Mouse (Mus musculus) gastrocnemius, postnatal 14 days (tissue): ENCODE measurements around the gene Dad1. TPM values are rescaled to one million over a fixed set of nuclear protein-coding genes. Genes with fewer than 3 reads are reported as not detected.

Experiments
- DNase-seq: peaks from one replicate; pipeline ENCODE4 v3.0.0; 2021; ENCODE audit warnings: mixed read lengths
- intact Hi-C: fragments of 180-260 bp; cut with DNase I; formaldehyde crosslinking; loops from one replicate; pipeline ENCODE4 v1.15.1; 2025; ENCODE audit warnings: low total_unique reads
- total RNA-seq, 2 experiments: library from RNA; stranded (reverse); gene quantifications; 2 replicates each; pipeline ENCODE4 v1.2.3; 2021

Dad1 gene
- total RNA-seq, 2 experiments from 2014 or later: 67.4 to 70.3 TPM

- intact Hi-C loops: no loop called here
- no peak for DNase-seq
Observed at GRCm38 (mm10) chr14:54211755-54212154, 42.1 kb downstream of the Dad1 start.

DNA sequence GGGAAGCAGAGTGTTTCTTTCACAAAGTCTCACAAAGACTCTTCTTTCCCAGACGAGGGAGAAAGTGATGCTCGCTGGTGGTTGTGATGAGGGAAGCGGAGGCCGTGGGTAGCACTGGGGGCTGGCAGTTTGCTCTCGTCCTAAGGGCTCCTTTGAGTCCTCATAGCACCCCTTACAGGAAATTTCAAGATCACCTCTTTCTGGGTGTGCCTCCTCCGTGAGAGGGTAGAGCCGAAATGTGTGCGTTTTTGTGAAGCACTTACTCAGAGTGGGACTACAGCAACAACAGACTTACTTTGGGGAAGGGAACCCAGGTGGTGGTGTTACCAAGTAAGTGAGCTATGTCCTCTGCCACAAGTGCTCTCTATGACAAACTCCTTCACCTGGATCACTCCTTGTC is 42.7 kb downstream of the Dad1 start:
- no peak for DNase-seq
- intact Hi-C loops: no loop called here

DNA sequence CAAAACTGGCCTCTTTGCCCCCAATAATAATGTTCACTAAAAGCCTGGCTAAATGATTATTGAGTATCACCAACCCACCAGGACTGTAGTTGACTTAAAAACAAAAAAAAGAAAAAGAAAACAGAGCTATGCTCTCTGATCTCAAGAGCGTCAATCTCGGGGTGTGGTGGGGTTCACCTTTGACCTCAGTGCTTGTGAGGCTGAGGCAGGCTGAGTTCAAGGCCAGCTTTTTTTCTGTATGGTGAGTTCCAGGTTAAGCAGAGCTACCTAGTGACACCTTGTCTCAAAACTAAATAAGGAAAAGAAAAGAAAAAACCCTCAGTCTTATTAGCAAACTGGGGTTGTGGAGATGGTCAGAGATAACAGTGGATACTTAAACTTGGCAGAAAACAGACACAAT is 43.5 kb downstream of the Dad1 start:
- intact Hi-C loops: no loop called here
- DNase-seq: no peak

GRCm38 (mm10) chr14:54209932-54210331 is 44.0 kb downstream of the Dad1 start:
- intact Hi-C loops: no loop called here
- no peak for DNase-seq

DNA sequence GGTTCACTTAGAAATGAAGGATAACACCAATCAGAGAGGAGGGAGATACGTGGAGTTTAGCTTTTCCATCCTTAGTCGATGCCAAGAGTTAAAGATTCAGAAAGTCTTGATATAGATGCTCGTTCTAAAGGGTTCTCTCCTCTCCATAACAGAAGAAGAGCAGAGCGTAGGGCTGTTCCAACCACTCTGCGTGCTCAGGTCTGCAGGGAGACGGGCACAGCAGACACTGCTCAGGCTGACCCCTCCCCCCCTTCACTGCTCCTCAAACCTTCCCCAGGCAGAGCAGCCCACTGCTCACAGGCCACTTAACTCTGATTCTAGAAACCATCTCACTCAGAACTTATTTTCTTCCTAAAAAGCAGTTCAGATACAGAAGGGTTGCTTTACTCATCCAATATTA is 45.2 kb downstream of the Dad1 start:
- no peak for DNase-seq
- intact Hi-C loops: no loop called here

- intact Hi-C loops: no loop called here
- DNase-seq: no peak
Observed at GRCm38 (mm10) chr14:54207924-54208323, 46.0 kb downstream of the Dad1 start.

DNA sequence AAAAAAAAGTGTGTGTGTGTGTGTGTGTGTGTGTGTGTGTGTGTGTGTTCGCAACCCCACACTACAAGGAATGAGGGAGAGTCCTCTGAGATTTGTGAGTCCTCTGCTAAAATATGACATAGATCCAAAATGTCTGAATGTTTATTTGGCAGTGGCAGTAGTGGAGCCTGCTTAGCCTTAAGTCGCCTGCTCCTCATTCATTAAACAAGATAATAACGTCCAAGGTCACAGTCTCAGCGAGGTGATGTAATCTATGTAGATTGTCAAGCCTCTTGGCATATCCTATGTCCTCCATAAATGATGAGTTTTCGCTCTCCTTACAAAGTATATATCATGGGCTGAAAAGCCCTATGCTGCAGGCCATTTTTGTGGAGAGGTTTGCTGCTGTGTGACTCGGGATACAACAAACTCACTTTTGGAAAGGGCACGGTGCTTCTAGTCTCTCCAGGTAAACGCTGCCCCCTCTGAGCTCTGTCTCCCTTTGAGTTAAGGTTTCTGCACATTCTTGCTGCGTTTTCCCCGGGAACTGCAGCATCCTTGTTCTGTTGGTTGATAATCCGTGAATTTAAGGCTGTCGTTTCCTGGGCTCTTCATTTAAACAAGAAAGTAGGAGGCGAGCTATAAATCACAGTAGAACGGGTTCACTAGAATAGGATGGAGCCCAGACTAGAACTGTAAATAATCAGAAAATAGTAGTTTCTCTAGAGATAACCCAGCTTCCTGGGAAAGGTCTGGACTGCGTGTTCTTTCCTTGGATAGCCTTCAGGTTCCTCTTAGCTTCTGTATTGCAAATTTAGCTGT is 47.0 kb downstream of the Dad1 start:
- no peak for DNase-seq
- intact Hi-C loops: no loop called here

DNA sequence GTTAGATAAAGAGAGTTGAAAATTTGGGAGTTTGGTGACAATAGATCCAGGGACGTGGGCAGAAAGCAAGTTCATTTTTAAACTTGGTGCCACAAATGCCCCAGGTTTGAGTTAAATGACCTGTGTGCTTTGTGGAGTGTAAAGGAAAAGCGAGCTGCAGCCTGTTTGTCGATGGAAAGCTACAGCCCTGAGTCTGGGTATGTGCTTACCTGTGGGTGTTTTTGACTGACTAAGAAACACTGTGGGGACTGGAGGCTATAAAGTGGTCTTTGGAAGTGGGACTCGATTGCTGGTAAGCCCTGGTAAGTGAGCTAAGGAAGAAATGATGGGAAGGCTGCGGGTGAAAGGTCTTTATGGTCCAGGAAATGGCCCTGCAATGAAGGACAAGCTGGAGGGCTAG is 47.6 kb downstream of the Dad1 start:
- DNase-seq: no peak
- intact Hi-C loops: no loop called here

- intact Hi-C loops: no loop called here
- DNase-seq: no peak
Observed at GRCm38 (mm10) chr14:54205904-54206303, 48.0 kb downstream of the Dad1 start.

DNA sequence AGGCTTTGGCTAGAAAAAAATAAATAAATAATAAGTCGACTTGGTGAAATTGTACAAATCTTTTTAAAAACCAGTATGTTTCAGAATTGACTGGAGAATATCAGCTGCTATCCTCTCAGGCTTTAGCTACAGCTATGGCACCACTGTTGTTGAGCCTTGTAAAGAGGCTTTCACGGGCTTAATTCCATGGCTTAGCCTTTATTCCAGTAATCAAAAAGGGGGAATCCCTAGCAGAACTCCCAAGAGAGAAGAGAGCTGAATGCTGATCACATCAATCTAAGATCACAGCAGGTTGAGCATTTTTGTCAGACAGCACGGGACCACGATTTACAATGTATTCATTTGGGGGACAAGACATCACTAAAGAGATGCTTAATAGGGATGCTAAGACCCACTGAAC is 49.1 kb downstream of the Dad1 start:
- intact Hi-C loops: no loop called here
- no peak for DNase-seq

DNA sequence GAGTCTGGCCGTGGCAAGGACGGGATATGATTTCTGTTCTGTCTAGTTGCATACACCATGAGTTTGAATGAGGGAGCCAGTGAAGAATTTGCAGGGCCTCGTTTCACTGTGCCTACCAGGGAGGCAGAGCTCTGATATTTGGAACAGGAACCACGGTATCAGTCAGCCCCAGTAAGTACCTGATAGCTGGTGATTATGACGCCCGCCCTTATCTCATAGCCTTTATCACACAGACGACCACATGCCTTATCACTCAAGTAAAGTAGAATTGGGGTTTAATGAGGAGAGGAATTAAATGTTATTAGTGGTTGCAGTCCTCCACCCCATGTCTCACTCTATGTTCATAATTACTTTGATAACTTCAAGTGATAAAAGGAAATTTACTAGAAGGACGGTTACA is 49.6 kb downstream of the Dad1 start:
- intact Hi-C loops: no loop called here
- no peak for DNase-seq

DNA sequence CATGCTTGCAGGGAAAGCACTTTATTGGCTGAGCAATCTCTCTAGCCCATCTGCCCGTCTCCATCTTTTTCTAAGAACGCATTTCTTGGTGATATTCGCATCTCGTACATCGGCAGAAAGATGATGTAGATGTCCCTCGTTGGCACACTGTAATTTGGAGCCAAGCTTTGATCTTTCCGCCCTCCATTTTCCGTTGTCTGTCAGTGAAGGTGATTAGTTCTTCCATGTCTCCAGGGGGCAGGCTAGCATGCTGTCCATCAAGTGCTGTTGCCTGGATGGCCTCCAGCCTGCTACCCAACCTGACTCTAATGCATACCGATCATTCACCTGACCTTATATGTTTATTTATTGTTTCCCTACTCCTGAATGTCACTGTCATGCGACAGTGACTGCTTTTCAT is 50.1 kb downstream of the Dad1 start:
- no peak for DNase-seq

DNA sequence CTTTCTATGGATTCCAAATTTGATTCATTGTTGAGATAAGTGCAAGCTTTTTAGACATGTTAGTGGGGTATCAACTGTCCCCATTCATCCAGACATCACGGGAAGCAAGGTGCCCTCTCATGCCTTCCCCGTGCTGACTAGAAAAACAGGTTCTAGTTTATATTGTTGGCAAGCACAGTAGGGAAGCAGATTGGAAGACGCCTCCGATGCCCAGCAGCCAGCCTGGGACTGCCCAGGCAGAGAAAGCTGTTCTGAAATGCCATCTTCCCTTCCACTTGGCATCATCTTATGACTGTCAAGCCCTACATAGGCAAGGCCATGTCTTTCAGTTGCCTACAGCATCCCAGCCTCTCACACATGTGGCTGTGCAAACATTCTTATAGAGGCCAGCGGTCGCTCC is 50.7 kb downstream of the Dad1 start:
- DNase-seq: no peak
- intact Hi-C loops: no loop called here

More for the DNA sequence above, 50.1 kb downstream of the Dad1 start:
- intact Hi-C loops: no loop called here

GRCm38 (mm10) chr14:54200363-54200762 is 53.5 kb downstream of the Dad1 start:
- intact Hi-C loops: no loop called here
- no peak for DNase-seq

DNA sequence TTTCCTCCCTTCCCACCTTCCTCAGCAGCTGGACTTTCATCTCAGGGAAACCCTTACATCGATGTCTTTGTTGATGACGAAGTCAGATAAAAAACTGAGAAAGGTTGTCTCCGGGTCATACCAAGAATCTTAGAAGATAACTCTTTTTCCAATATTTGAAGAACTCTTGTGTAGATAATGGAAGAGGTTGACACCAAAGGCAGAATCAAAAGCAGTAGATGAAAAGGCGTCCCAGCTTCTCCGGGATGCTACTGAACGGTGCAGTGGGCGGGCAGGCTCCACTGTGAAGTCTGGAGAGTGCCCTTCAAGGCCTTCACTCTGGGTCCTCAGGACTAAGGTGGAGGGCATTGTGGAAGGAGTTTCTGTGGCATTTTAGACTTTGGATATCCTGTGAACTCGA is 54.2 kb downstream of the Dad1 start:
- no peak for DNase-seq
- intact Hi-C loops: no loop called here

- DNase-seq: no peak
- intact Hi-C loops: no loop called here
Observed at GRCm38 (mm10) chr14:54197740-54198139, 56.2 kb downstream of the Dad1 start.

- no peak for DNase-seq
- intact Hi-C loops: no loop called here
Observed at GRCm38 (mm10) chr14:54195838-54196423, 58.0 kb downstream of the Dad1 start.

DNA sequence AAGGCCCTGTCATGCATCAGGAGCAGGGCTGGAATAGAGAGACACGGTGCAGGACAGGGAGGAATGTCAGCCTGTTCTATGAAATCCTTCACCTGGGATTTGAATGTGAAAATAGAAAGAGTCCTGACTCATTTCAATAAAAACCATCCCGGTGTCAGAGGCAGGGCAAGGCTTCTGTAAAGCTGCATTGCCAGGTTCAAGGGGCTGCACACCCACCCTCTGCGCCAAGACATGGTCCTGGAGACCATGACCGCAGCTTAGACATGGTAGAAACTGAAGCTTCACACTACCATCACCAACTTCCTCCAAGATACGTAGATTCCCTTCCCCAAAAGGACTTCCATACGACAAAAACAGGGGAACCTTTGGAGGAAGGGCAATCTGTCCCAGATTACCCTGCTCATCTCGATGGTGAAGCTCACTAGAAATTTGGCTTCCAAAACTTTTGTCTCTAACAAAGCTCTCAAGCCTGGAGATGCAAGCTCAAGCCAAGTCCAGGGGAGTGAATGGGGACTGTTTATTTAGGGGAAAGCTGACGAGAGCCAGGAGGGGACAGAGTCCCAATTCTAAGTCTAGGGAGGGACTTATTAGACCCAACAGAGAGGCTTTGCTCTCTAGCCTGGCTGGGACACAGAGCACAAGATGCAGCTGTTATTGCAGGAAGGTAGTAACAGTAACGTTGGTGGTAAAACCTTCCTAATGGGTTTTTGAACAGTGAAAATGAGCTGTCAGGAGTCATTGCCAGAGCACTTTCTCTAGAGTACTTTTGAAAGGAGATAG is 60.4 kb downstream of the Dad1 start:
- no peak for DNase-seq
- intact Hi-C loops: no loop called here

- peak; percentile 44 for DNase-seq
- intact Hi-C loops: no loop called here
Observed at GRCm38 (mm10) chr14:54192462-54192847, 61.4 kb downstream of the Dad1 start.

DNA sequence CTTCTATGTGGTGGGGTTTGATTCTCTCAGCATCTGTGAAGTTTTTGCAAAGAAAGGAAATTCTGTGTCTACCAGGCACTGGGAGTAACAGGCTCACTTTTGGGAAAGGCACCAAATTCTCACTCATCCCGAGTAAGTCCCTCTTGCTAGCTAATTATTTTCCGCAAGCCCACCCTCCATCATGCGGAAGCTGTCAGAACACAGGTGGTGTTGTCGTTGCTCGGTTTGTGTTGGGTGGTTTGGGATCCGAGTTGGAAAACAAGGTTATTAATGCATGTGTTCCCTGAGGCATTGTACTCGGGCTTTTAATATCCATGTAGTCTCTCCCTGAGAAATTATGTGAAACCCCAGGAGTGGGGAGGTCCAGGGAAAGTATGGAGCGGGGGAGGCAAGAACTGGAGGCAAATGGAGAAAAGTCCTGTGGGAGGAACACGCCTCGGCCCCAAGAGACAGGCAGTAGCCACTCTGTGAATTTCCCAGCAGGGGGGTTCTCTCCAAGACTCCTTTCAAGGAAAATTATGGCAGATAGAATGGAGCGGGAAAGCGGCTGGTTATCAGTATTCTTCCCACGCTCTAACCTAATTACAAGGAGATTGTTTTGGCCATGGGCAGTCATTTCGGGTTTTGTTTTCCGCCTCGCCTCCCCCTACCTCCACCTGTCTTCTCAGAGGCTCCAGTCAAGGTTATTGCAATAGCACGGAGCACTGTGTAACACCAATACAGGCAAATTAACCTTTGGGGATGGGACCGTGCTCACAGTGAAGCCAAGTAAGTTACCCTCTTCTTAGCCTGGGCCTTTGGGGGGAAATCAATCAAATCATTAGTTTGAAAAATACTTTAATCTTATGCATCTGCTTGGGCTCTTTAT is 62.1 kb downstream of the Dad1 start:
- intact Hi-C loops: no loop called here
- no peak for DNase-seq
